Mouse (Mus musculus) right cerebral cortex, adult 2 months (tissue): ENCODE measurements around the gene Olfr27.

Source experiments
- DNase-seq, 2 experiments: peaks; one replicate each; pipeline ENCODE4 v3.0.0; 2021 to 2022; ENCODE audit warnings: low spot score in 2 of 2

Olfr27 gene

GRCm38 (mm10) chr9:39127831-39128230 lies at the start of gene Olfr27:
Gene Olfr27 (plus strand): TSS chr9:39128131.
- DNase-seq = no peak

GRCm38 (mm10) chr9:39078787-39079186 lies 49.1 kb upstream of the Olfr27 start, which contains the start of gene Olfr938:
Gene Olfr938 (minus strand): TSS chr9:39078887.
- no peak for DNase-seq

GRCm38 (mm10) chr9:39127326-39127725 lies 605 bp upstream of the Olfr27 start:
- DNase-seq = no peak

- DNase-seq = no peak
Measured at GRCm38 (mm10) chr9:39152401-39152800, 24.5 kb downstream of the Olfr27 start.

GRCm38 (mm10) chr9:39166004-39166403 lies 38.1 kb downstream of the Olfr27 start, which contains the start of gene Olfr943:
Gene Olfr943 (plus strand): TSS chr9:39166304.
- DNase-seq = no peak
